Mouse (Mus musculus) 416B (cell line): ENCODE measurements at regions not wholly inside any gene's neighbourhood (a gene's known extent, or its start where the extent isn't known, plus 50 kb on each side); places are given as distances from the start of the nearest gene placed in this dataset.

Experiments used
- DNase-seq: peaks from one replicate; pipeline ENCODE4 v3.0.0; 2011; ENCODE audit warnings: low read depth

- DNase-seq, result no peak
These were observed 92.8 kb upstream of the Tmem189 start for GRCm38 (mm10) chr2:167782231-167782999.

GRCm38 (mm10) chr2:167781496-167781895 is 91.9 kb upstream of the Tmem189 start:
- DNase-seq, result no peak

DNA sequence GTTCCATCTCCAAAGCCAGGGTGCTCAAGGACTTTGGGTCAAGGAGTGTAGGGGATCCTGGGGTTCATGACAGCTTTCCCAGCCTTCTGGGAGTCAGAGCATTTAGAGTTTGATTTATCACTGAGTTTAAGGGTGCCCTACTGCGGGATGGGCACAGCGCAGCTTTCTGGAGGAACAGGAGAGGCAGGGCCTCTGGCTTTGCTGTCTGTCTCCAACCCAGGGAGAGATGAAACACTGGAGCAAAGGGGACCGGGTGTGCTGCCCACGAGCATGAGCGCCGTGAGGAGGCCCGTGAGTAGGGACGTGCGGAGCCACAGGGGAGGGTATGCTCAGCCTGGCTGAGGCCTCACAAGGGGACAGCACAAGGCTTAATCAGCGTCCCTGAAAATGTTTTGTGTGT is 89.1 kb upstream of the Tmem189 start:
- DNase-seq, result no peak

DNA sequence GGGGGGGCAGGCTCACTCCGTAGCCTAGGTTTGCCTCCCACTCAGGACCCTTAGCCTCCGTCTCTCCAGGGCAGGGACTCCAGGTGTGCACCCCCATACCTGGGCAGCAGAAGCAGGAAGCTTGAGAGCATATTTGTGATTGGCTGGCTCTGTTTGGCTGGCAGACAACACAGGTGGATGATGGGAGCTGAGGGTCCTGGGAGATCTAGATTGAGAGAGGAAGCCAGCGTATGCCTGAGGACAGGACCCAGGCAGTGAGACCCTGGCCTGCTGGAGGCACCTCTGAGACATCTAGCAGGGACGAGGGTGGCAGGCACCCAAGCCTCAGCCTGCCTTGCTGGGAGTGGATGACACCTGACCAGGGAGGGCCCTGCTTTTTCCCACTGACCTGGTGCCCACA is 88.6 kb upstream of the Tmem189 start:
- no peak for DNase-seq

GRCm38 (mm10) chr2:167777331-167778085 is 87.9 kb upstream of the Tmem189 start:
- DNase-seq, result peak; percentile 67

DNA sequence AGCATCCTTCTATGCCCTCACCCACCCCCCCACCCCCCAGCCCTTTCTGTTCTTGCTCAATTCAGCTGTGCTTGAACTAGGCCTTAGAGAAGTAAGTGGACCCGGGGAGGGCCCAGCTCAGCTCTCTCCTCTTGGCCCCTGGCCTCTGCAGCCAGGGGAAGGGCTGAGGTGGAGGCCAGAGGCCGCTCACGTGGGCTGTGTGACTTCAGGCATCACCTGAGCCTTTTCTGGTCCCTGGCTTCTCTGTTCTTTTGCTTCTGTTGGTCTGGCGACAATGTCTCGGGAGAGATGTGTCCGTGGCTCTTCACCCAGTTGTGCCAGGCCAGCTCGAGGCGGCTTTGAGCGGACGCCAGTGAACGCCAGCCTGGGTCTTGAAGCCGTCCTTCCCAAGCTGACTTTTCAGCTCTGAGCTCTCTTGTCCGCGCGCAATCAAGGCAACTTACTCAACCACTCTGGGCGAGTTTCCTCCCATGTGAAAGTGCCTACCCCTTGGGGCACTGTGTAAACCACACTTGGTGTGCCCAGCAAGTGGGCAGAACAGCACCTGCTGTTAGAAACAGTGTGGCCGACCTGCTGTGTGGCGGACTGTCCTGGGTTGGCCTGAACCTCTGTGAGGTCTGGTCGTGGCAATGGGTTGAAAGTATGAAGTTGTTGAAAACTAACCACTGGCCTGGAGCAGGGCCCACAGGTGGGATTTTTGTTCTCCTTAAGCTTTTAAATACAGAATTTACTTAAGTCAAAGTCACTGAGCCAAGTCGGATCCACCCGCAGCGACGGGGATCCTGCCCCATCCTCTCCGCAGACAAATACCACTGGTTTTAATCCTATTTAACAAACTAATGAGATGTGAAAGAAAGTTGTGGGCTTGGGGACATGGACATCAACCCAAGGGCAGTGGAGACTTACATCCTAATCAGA is 86.9 kb upstream of the Tmem189 start:
- no peak for DNase-seq

GRCm38 (mm10) chr2:167775218-167775915 is 85.7 kb upstream of the Tmem189 start:
- peak; percentile 62 for DNase-seq

DNA sequence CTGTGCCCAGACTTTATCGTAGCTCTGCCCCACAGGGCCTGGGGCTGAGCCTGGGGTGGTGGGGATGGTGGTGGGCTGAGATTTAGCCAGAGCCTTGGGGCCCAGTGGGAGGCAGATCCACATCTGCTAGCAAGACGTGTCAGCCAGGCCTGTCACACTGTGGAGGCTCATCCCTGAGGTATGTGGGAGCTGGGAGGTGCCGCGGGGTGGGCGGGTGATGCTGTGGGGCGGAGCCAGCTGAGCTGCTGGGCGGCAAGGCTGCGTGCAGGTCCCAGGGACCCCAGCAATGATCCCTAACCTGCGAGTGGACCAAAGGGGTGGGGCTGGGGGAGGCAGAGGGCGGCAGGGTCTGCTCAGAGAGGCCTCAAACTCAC is 85.2 kb upstream of the Tmem189 start:
- no peak for DNase-seq

- DNase-seq, result no peak
These were observed 84.7 kb upstream of the Tmem189 start for GRCm38 (mm10) chr2:167774166-167774805.

DNA sequence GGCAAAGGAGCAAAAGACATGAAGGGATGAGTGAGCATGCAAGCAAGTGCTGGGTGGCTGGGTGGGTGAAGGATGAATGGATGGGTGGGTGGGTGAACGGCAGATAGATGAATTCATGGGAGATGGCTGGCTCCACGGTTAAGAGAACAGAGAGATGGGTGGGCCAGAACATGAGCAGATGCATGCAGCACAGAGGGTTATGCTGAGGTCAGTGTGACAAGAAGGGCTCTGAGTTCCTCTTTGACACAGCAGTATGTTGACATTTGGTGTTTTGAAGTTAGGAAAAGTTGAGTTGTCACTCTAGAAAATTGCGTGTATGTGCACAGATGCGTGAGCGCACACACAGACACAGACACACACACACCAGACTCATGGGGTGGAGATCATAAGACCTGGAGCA is 83.2 kb upstream of the Tmem189 start:
- DNase-seq, result peak; percentile 49

DNA sequence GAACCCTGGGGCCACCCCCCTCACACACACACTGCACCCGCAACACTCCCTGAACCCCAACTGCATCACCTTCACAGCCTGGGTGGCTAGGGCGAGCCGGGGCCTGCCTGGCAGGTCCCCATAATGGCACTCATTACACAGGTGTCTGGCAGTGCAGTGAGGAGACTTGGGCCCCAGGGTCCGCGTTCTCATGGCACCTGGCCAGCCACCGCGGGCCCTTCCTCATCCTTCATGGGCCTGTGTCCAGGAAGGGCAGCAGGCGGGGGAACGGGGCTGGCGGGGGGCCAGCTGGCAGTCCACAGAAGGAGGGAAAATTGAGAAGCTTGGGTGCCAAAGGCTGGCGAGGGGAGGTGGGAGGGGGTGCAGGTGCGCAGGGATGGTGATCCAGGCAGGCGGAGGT is 78.3 kb upstream of the Tmem189 start:
- no peak for DNase-seq

- DNase-seq, result no peak
These were observed 77.7 kb upstream of the Tmem189 start for GRCm38 (mm10) chr2:167767371-167767770.

GRCm38 (mm10) chr2:167765811-167766210 is 76.2 kb upstream of the Tmem189 start:
- DNase-seq, result no peak

DNA sequence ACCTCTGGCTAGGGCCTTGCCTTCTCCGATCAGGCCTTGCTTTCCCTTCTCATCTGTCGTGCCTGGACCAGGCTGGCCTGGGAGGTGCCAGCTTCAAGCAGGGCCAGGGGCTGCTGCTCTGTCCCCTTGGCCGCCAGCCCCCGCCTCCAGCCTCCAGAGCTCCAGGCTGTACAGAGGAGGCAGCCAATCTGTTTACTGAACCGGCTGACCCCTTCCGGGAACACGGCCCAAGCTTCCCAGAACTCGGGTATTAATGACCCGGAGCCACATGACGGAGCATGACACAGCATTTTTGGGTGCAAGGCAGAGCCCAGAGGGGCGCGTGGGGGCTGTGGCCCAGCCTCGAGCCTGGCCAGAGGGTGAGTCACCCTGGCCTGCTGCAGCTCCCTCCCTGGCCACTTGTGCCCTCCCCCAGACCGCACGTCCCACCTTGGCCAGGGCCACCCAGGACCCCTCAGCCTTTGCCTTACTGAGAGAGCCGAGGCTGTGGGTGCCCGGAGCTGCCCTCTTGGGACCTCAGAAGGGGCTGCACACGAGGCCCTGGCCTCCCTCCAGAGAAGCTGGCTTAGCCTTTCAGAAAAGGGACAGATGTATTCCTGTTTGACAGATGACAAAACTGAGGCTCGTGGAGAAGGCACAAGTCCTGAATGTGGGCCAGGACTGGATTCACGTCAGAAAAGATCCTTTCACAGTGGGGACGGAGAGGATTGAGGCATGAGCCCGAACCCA is 75.6 kb upstream of the Tmem189 start:
- DNase-seq, result peak; percentile 92

- no peak for DNase-seq
These were observed 74.3 kb upstream of the Tmem189 start for GRCm38 (mm10) chr2:167763891-167764410.

DNA sequence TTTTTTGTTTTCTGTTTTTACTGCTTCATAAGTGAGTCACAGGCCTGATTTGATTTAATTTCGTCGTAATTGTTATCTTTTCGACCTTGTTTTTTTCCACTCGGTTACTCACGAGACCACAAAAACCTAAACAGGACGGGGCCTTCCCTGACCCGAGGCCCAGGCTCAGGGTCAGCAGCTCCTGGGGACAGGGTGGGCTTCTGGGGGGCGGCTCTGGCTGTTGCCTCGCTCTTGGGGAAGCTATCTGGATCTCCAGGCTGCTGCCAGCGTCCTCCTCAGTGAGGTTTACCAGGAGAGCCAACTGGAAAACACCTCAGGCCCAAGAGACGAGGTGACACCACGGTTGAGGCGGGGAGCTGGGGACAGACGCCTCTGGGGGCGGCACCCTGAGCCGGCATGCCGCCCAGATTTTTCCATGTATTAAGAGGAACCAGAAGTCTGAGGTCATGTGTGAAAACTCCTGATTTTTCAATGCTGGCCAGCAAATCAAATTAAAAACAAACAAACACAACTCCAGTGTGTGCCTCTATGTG is 71.8 kb upstream of the Tmem189 start:
- peak; percentile 57 for DNase-seq

GRCm38 (mm10) chr2:167760681-167761403 is 71.2 kb upstream of the Tmem189 start:
- DNase-seq, result no peak

GRCm38 (mm10) chr2:167759603-167760390 is 70.2 kb upstream of the Tmem189 start:
- peak; percentile 96 for DNase-seq
